Mouse (Mus musculus): Measurements from ENCODE around the gene Ghr. TPM values are rescaled to one million over a fixed set of nuclear protein-coding genes. Genes with fewer than 3 reads are reported as not detected.

Gene Ghr
- polyA plus RNA-seq, 1 experiment from 2014 or later: 18.1 TPM

DNA sequence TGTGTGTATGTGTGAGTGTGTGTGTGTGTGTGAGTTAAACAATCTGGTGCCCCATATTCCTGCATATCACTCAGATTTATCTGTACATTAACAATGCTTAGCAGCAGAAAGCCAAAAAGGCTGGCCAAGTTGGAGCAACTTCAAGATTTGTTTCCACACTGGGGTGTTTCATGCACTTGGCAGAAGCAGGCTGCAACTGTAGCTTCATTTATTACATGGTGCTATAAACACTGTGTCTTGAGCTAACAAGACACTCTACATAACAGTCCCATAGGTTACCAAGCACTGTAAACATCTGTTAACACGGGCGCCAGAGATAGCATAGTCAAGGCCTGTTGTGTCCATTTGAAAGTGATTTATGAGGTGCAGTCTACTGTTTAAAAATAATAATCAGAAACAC is 3.1 kb downstream of the Ghr start:
- no peaks in the 10 kb centered on the region for H3K27me3 ChIP-seq (ENCODE audit: low read depth, poor library complexity, severe bottlenecking)
- no peak overlapping the region for H3K4me3 ChIP-seq
- H3K9me3 ChIP-seq (replicated peaks): no peaks in the 10 kb centered on the region
- WGBS: 64% methylated on average over 2 of the region's 2 CpGs
- H3K27ac ChIP-seq: no peak overlapping the region
- peaks cover 25% of the 10 kb centered on the region for H3K4me1 ChIP-seq
- DNase-seq (ENCODE audit: low spot score): no peak
- H3K36me3 ChIP-seq: no peaks in the 10 kb centered on the region

GRCm38 (mm10) chr15:3578286-3578980 is 4.9 kb downstream of the Ghr start:
- WGBS: 61% methylated on average over 5 of the region's 5 CpGs
- Histone ChIP-seq H3K27me3 (ENCODE audit: low read depth, poor library complexity, severe bottlenecking) (no peaks in the 10 kb centered on the region), H3K9me3 (replicated peaks) (no peaks in the 10 kb centered on the region), H3K27ac (no peak overlapping the region), H3K36me3 (no peaks in the 10 kb centered on the region), H3K4me1 (peaks cover 25% of the 10 kb centered on the region), H3K4me3 (no peak overlapping the region)
- no peak for DNase-seq (ENCODE audit: low spot score)

GRCm38 (mm10) chr15:3569178-3569903 is 14.0 kb downstream of the Ghr start:
- WGBS: 94% methylated on average over 2 of the region's 2 CpGs

GRCm38 (mm10) chr15:3564570-3564969 is 18.7 kb downstream of the Ghr start:
- H3K4me1 ChIP-seq: no peaks in the 10 kb centered on the region
- DNase-seq (ENCODE audit: low spot score): no peak
- H3K27ac ChIP-seq: no peak overlapping the region
- H3K9me3 ChIP-seq (replicated peaks): no peaks in the 10 kb centered on the region
- WGBS: 85% methylated on average over 4 of the region's 4 CpGs
- H3K4me3 ChIP-seq: no peak overlapping the region
- H3K36me3 ChIP-seq: no peaks in the 10 kb centered on the region
- no peaks in the 10 kb centered on the region for H3K27me3 ChIP-seq (ENCODE audit: low read depth, poor library complexity, severe bottlenecking)

More at GRCm38 (mm10) chr15:3569178-3569903, 14.0 kb downstream of the Ghr start:
- Histone ChIP-seq H3K9me3 (replicated peaks) (no peaks in the 10 kb centered on the region), H3K36me3 (no peaks in the 10 kb centered on the region), H3K4me3 (no peak overlapping the region), H3K4me1 (no peaks in the 10 kb centered on the region), H3K27me3 (ENCODE audit: low read depth, poor library complexity, severe bottlenecking) (no peaks in the 10 kb centered on the region), H3K27ac (no peak overlapping the region)
- DNase-seq (ENCODE audit: low spot score): no peak

DNA sequence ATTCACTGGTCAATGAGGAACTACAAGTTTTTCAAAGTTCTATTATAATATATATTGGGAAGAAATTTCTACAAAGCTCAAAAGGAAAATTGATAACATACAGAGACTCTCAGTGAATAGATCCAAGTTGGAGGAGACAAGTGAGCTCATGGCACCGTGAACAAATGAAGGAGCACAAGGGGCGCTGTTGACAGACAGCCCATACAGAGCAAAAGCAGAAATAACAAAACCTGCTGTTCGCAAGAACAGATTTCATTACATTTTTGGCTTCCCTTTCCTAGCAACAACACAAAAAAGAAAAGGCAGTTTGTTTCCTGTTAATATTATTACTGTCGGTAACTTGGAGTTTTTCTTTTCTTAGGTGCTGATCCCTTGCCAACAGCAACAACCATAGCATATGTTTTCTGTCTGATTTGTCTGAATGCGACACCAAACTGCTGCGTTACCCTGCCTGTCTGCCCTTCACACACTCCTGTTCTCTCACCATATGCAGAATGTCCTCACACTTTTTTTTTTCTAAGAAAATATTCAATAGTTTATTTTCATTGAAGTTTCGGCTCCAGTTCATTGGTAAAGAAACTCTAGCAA is 19.3 kb downstream of the Ghr start:
- Histone ChIP-seq H3K9me3 (replicated peaks) (no peaks in the 10 kb centered on the region), H3K4me1 (no peaks in the 10 kb centered on the region), H3K27me3 (ENCODE audit: low read depth, poor library complexity, severe bottlenecking) (no peaks in the 10 kb centered on the region), H3K4me3 (no peak overlapping the region), H3K36me3 (no peaks in the 10 kb centered on the region), H3K27ac (no peak overlapping the region)
- WGBS: 94% methylated on average over 7 of the region's 7 CpGs
- no peak for DNase-seq (ENCODE audit: low spot score)

GRCm38 (mm10) chr15:3563473-3563872 is 19.8 kb downstream of the Ghr start:
- 86% methylated on average over 1 of the region's 1 CpGs for WGBS
- no peak for DNase-seq (ENCODE audit: low spot score)
- H3K4me1 ChIP-seq: no peaks in the 10 kb centered on the region
- H3K4me3 ChIP-seq: no peak overlapping the region
- H3K9me3 ChIP-seq (replicated peaks): no peaks in the 10 kb centered on the region
- H3K36me3 ChIP-seq: no peaks in the 10 kb centered on the region
- no peaks in the 10 kb centered on the region for H3K27me3 ChIP-seq (ENCODE audit: low read depth, poor library complexity, severe bottlenecking)
- no peak overlapping the region for H3K27ac ChIP-seq

DNA sequence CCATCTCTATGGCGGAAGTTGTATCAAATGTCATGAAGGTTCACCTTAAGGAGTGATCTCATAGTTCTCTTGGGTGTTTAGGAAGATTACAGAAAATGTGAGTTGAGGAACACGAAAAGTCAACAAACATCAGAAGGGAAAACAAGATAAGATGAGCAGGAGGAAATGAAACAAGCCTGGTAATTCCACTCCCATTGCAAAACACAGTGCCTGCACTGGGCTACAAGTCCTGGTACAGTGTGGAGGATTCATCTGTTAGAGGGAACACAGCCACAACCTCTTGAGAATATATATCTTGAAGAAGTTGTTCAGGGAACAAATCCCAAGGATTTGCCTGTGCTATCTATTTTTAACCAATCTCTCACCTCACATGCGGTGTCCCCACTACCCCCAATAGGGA is 24.8 kb downstream of the Ghr start:
- Histone ChIP-seq H3K36me3 (no peaks in the 10 kb centered on the region), H3K27ac (no peak overlapping the region), H3K4me1 (no peaks in the 10 kb centered on the region), H3K27me3 (ENCODE audit: low read depth, poor library complexity, severe bottlenecking) (no peaks in the 10 kb centered on the region), H3K9me3 (replicated peaks) (no peaks in the 10 kb centered on the region), H3K4me3 (no peak overlapping the region)
- WGBS: 91% methylated on average over 3 of the region's 3 CpGs
- no peak for DNase-seq (ENCODE audit: low spot score)

- no peaks in the 10 kb centered on the region for H3K9me3 ChIP-seq (replicated peaks)
- 83% methylated on average over 2 of the region's 2 CpGs for WGBS
- no peak overlapping the region for H3K27ac ChIP-seq
- no peaks in the 10 kb centered on the region for H3K4me1 ChIP-seq
- no peak for DNase-seq (ENCODE audit: low spot score)
- no peaks in the 10 kb centered on the region for H3K27me3 ChIP-seq (ENCODE audit: low read depth, poor library complexity, severe bottlenecking)
- no peaks in the 10 kb centered on the region for H3K36me3 ChIP-seq
- H3K4me3 ChIP-seq: no peak overlapping the region
These were observed 39.0 kb downstream of the Ghr start for GRCm38 (mm10) chr15:3544289-3544688.

GRCm38 (mm10) chr15:3536309-3536900 is 46.9 kb downstream of the Ghr start:
- H3K4me3 ChIP-seq: no peak overlapping the region
- no peaks in the 10 kb centered on the region for H3K9me3 ChIP-seq (replicated peaks)
- H3K36me3 ChIP-seq: no peaks in the 10 kb centered on the region
- 90% methylated on average over 3 of the region's 3 CpGs for WGBS
- no peak overlapping the region for H3K27ac ChIP-seq
- H3K27me3 ChIP-seq (ENCODE audit: low read depth, poor library complexity, severe bottlenecking): no peaks in the 10 kb centered on the region
- H3K4me1 ChIP-seq: no peaks in the 10 kb centered on the region
- DNase-seq (ENCODE audit: low spot score): no peak

DNA sequence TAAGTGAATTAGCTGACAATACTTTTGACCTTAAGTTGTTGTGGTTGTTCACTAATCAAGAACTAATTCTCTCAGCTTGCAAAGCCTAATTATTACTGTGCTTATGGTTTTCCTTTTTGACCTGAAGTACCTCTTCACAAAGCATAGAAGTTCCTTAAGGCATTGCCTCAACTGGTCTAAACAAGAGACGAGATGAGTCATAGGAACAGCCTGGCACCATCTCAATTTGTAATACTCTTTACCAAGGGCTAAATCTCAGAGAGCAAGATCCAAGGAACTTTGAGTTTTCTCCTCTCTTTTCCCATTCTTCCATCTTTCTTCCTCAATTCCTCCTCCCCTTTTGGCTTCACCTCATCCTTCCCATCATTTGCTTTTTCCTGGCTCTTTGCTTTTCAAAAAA is 69.3 kb downstream of the Ghr start:
- H3K36me3 ChIP-seq: no peaks in the 10 kb centered on the region
- WGBS: 86% methylated on average over 1 of the region's 1 CpGs
- H3K27ac ChIP-seq: no peak overlapping the region
- no peaks in the 10 kb centered on the region for H3K4me1 ChIP-seq
- no peak overlapping the region for H3K4me3 ChIP-seq
- DNase-seq (ENCODE audit: low spot score): no peak
- H3K9me3 ChIP-seq (replicated peaks): no peaks in the 10 kb centered on the region
- H3K27me3 ChIP-seq (ENCODE audit: low read depth, poor library complexity, severe bottlenecking): no peaks in the 10 kb centered on the region

- Histone ChIP-seq H3K4me3 (no peak overlapping the region), H3K9me3 (replicated peaks) (no peaks in the 10 kb centered on the region), H3K4me1 (peaks cover 4% of the 10 kb centered on the region; the same call in 1 of the 2 replicates), H3K27me3 (ENCODE audit: low read depth, poor library complexity, severe bottlenecking) (no peaks in the 10 kb centered on the region), H3K27ac (no peak overlapping the region), H3K36me3 (no peaks in the 10 kb centered on the region)
- DNase-seq (ENCODE audit: low spot score): no peak
- 93% methylated on average over 1 of the region's 1 CpGs for WGBS
These were observed 70.9 kb downstream of the Ghr start for GRCm38 (mm10) chr15:3512380-3512779.

GRCm38 (mm10) chr15:3511639-3512171 is 71.6 kb downstream of the Ghr start:
- peaks cover 4% of the 10 kb centered on the region; the same call in 1 of the 2 replicates for H3K4me1 ChIP-seq
- no peaks in the 10 kb centered on the region for H3K27me3 ChIP-seq (ENCODE audit: low read depth, poor library complexity, severe bottlenecking)
- H3K36me3 ChIP-seq: no peaks in the 10 kb centered on the region
- no peaks in the 10 kb centered on the region for H3K9me3 ChIP-seq (replicated peaks)
- no peak overlapping the region for H3K27ac ChIP-seq
- no peak overlapping the region for H3K4me3 ChIP-seq
- DNase-seq (ENCODE audit: low spot score): no peak
- 95% methylated on average over 2 of the region's 2 CpGs for WGBS

- Histone ChIP-seq H3K36me3 (no peaks in the 10 kb centered on the region), H3K9me3 (replicated peaks) (no peaks in the 10 kb centered on the region), H3K27me3 (ENCODE audit: low read depth, poor library complexity, severe bottlenecking) (no peaks in the 10 kb centered on the region), H3K4me3 (no peak overlapping the region), H3K4me1 (peaks cover 4% of the 10 kb centered on the region; the same call in 1 of the 2 replicates), H3K27ac (no peak overlapping the region)
- 68% methylated on average over 3 of the region's 3 CpGs for WGBS
- no peak for DNase-seq (ENCODE audit: low spot score)
These were observed 74.2 kb downstream of the Ghr start for GRCm38 (mm10) chr15:3509089-3509488.
